ENCODE assay signal across 11 mouse cellular contexts in genomic region chr1:158510478-158511207, GRCm38 (mm10).
A peak's percentile ranks its signal among the peaks of the same experiment; 100 is the strongest.
DNase-seq lines count a peak whose midpoint lies in the region; ATAC-seq and TF ChIP-seq lines count a peak whose summit lies in the region.
"Had no signal": no experiment of that assay in that cellular context is flagged by ENCODE, and none has a peak within 500 bp of the region (broad histone marks: within the 10 kb centered on the region; RNA-seq: fewer than 3 reads in every experiment).

No protein-coding gene starts in this region.

- peak overlapping the region; percentile 57 for H3K27ac ChIP-seq in left cerebral cortex, adult 2 months
- no peak overlapping the region for H3K27ac ChIP-seq in intestine, embryonic 15.5 days
- H3K27ac ChIP-seq: heart, embryonic 15.5 days; liver, embryonic 12.5 days had no signal

- H3K9me3 ChIP-seq in intestine, embryonic 15.5 days, result no peaks in the 10 kb centered on the region
- H3K9me3 ChIP-seq: heart, embryonic 15.5 days; liver, embryonic 12.5 days had no signal

- intact Hi-C loops in left cerebral cortex, adult 2 months (cut with DNase I), result loop anchor here (5.0 to 10.0 kb wide), 2 partner anchors 183 to 766 kb away; no protein-coding TSS in a partner anchor
- intact Hi-C loops in left cerebral cortex, postnatal 36 days (cut with DNase I), result loop anchor here (5.0 to 10.0 kb wide), 3 partner anchors 103 to 766 kb away; no protein-coding TSS in a partner anchor

- 91% methylated on average over 15 of the region's 15 CpGs for WGBS in intestine, embryonic 15.5 days

- no peaks in the 10 kb centered on the region for H3K36me3 ChIP-seq in intestine, embryonic 15.5 days
- H3K36me3 ChIP-seq: heart, embryonic 15.5 days; liver, embryonic 12.5 days had no signal

- no peak for ATAC-seq in intestine, embryonic 15.5 days
- ATAC-seq: intestine, postnatal 0 days; liver, embryonic 12.5 days had no signal

- H3K4me3 ChIP-seq in left cerebral cortex, adult 2 months, result no peak overlapping the region
- H3K4me3 ChIP-seq in intestine, embryonic 15.5 days (replicated peaks), result no peak overlapping the region
- H3K4me3 ChIP-seq: heart, embryonic 15.5 days; liver, embryonic 12.5 days had no signal

- DNase-seq in frontal cortex, postnatal 10 days (ENCODE audit: low spot score in 2 of 2), result peak; percentile 27 to 34
- DNase-seq in frontal cortex, postnatal 14 days (ENCODE audit: low spot score in 2 of 2), result no peak
- peak in 1 of 2 experiments; percentile 40 for DNase-seq in left cerebral cortex, adult 2 months (ENCODE audit: extremely low spot score in 1 of 2, low spot score in 2 of 2)
- no peak for DNase-seq in left cerebral cortex, postnatal 36 days (ENCODE audit: low spot score in 2 of 2)
- peak; percentile 21 for DNase-seq in Muller cell, postnatal 12 days (ENCODE audit: inconsistent ontology term)
- DNase-seq in cerebellum, postnatal 14 days, result peak; percentile 90 to 94
- no peak for DNase-seq in spleen, postnatal 10 days (ENCODE audit: low spot score in 2 of 2)

- no peak for TF ChIP-seq CTCF in left cerebral cortex, adult 2 months (IDR thresholded peaks at IDR 0.05)

- H3K27me3 ChIP-seq in intestine, embryonic 15.5 days (replicated peaks), result no peaks in the 10 kb centered on the region
- H3K27me3 ChIP-seq: heart, embryonic 15.5 days; liver, embryonic 12.5 days had no signal

- no peak overlapping the region for H3K4me2 ChIP-seq in intestine, embryonic 15.5 days (replicated peaks)
- H3K4me2 ChIP-seq: heart, embryonic 15.5 days; liver, embryonic 12.5 days had no signal

- H3K4me1 ChIP-seq in intestine, embryonic 15.5 days (replicated peaks), result no peaks in the 10 kb centered on the region
- H3K4me1 ChIP-seq: heart, embryonic 15.5 days; liver, embryonic 12.5 days had no signal

- H3K9ac ChIP-seq in intestine, embryonic 15.5 days, result no peak overlapping the region
- H3K9ac ChIP-seq: heart, embryonic 15.5 days; liver, embryonic 12.5 days had no signal

Comparison
In these comparisons a context has a peak if more than half of its experiments do, and no peak if none do; other contexts are left out.
1. DNase-seq: peak in frontal cortex, postnatal 10 days (2 of 2), Muller cell, postnatal 12 days (single experiment) and cerebellum, postnatal 14 days (2 of 2); none in frontal cortex, postnatal 14 days (0 of 2), left cerebral cortex, postnatal 36 days (0 of 2) and spleen, postnatal 10 days (0 of 2).